Mouse (Mus musculus) heart, embryonic 15.5 days (tissue): ENCODE measurements around the gene Gm5136. TPM values are rescaled to one million over a fixed set of nuclear protein-coding genes. Genes with fewer than 3 reads are reported as not detected.

ENCODE experiments used
- ATAC-seq: fragments of 200-750 bp; cut with Nextera tagmentation; replicated peaks from 2 replicates; pipeline ENCODE4 v1.8.0; 2017; ENCODE audit warnings: low read depth, moderate TSS enrichment; ENCODE audit not compliant: insufficient number of reproducible peaks, insufficient read depth, low FRiP score
- H3K27ac ChIP-seq: fragments of 300-500 bp; sonication (generic); 2 replicates; pipeline ENCODE4 v1.5.1; 2015; ENCODE audit warnings: mild to moderate bottlenecking, inconsistent platforms
- H3K27me3 ChIP-seq: fragments of 300-500 bp; sonication (generic); 2 replicates; pipeline ENCODE4 v1.6.1; 2015; ENCODE audit warnings: inconsistent platforms
- H3K36me3 ChIP-seq: fragments of 300-500 bp; sonication (generic); 2 replicates; pipeline ENCODE4 v1.6.1; 2015; ENCODE audit warnings: mild to moderate bottlenecking, inconsistent platforms
- H3K4me1 ChIP-seq: fragments of 300-500 bp; sonication (generic); replicated peaks from 2 replicates; pipeline ENCODE4 v1.6.1; 2015; ENCODE audit warnings: inconsistent platforms
- H3K4me2 ChIP-seq: fragments of 300-500 bp; sonication (generic); 2 replicates; pipeline ENCODE4 v1.6.1; 2015; ENCODE audit warnings: inconsistent platforms, mild to moderate bottlenecking, moderate library complexity
- H3K4me3 ChIP-seq: fragments of 300-500 bp; sonication (generic); 2 replicates; pipeline ENCODE4 v1.5.1; 2015; ENCODE audit warnings: mild to moderate bottlenecking, inconsistent platforms
- H3K9ac ChIP-seq: fragments of 300-500 bp; sonication (generic); 2 replicates; pipeline ENCODE4 v1.6.1; 2015; ENCODE audit warnings: mild to moderate bottlenecking, inconsistent platforms
- H3K9me3 ChIP-seq: fragments of 300-500 bp; sonication (generic); replicated peaks from 2 replicates; pipeline ENCODE4 v1.6.1; 2016; ENCODE audit warnings: inconsistent platforms
- WGBS: fragments of 180-500 bp; shearing (Covaris S2); methylation state at CpG from one replicate; pipeline ENCODE4 v1.1.7; 2015; ENCODE audit warnings: mixed read lengths; 5-methylcytosine and 5-hydroxymethylcytosine counted together
- polyA plus RNA-seq: library from polyadenylated mRNA; unstranded; fragments of >200 nt; fragmentation: Nextera tagmentation; extraction: Ambion mirVana; gene quantifications from 2 replicates; pipeline ENCODE4 v1.2.1, GENCODE M21; 2015

Gene Gm5136
- polyA plus RNA-seq, result not detected in 2 replicates

GRCm38 (mm10) chr10:108699946-108700345 lies at the start of gene Gm5136:
Gm5136 (minus strand) TSS chr10:108700160.
- ATAC-seq, result no peak
- Histone ChIP-seq H3K27me3 (no peaks in the 10 kb centered on the region), H3K9ac (no peak within 1 kb of the TSS), H3K27ac (no peak within 1 kb of the TSS), H3K4me3 (no peak within 1 kb of the TSS), H3K4me2 (no peak within 1 kb of the TSS), H3K36me3 (no peaks in the 10 kb centered on the region), H3K4me1 (no peaks in the 10 kb centered on the region), H3K9me3 (no peaks in the 10 kb centered on the region)
- 90% methylated on average over 9 of the region's 9 CpGs for WGBS

- H3K36me3 ChIP-seq, result no peaks in the 10 kb centered on the region
- 74% methylated on average over 2 of the region's 2 CpGs for WGBS
- H3K27me3 ChIP-seq, result no peaks in the 10 kb centered on the region
- no peak overlapping the region for H3K9ac ChIP-seq
- no peak for ATAC-seq
- no peak overlapping the region for H3K4me3 ChIP-seq
- no peak overlapping the region for H3K4me2 ChIP-seq
- H3K9me3 ChIP-seq, result no peaks in the 10 kb centered on the region
- H3K4me1 ChIP-seq, result no peaks in the 10 kb centered on the region
- no peak overlapping the region for H3K27ac ChIP-seq
Observed at GRCm38 (mm10) chr10:108743759-108744158, 43.8 kb upstream of the Gm5136 start.

- no peak for ATAC-seq
Observed at GRCm38 (mm10) chr10:108733982-108734381, 34.0 kb upstream of the Gm5136 start.

GRCm38 (mm10) chr10:108728961-108729360 lies 29.0 kb upstream of the Gm5136 start:
- Histone ChIP-seq H3K4me1 (no peaks in the 10 kb centered on the region), H3K9ac (no peak overlapping the region), H3K36me3 (no peaks in the 10 kb centered on the region), H3K9me3 (no peaks in the 10 kb centered on the region), H3K27ac (no peak overlapping the region), H3K27me3 (no peaks in the 10 kb centered on the region), H3K4me3 (no peak overlapping the region), H3K4me2 (no peak overlapping the region)
- 72% methylated on average over 8 of the region's 8 CpGs for WGBS
- no peak for ATAC-seq

More at GRCm38 (mm10) chr10:108733982-108734381, 34.0 kb upstream of the Gm5136 start:
- Histone ChIP-seq H3K9ac (no peak overlapping the region), H3K27ac (no peak overlapping the region), H3K4me3 (no peak overlapping the region), H3K27me3 (no peaks in the 10 kb centered on the region), H3K36me3 (no peaks in the 10 kb centered on the region), H3K4me2 (no peak overlapping the region), H3K9me3 (no peaks in the 10 kb centered on the region), H3K4me1 (no peaks in the 10 kb centered on the region)
- WGBS, result 42% methylated on average over 2 of the region's 2 CpGs

- Histone ChIP-seq H3K4me3 (no peak overlapping the region), H3K36me3 (no peaks in the 10 kb centered on the region), H3K4me1 (no peaks in the 10 kb centered on the region), H3K9me3 (no peaks in the 10 kb centered on the region), H3K27ac (no peak overlapping the region), H3K27me3 (no peaks in the 10 kb centered on the region), H3K9ac (no peak overlapping the region), H3K4me2 (no peak overlapping the region)
- ATAC-seq, result no peak
- 78% methylated on average over 4 of the region's 4 CpGs for WGBS
Observed at GRCm38 (mm10) chr10:108726391-108726790, 26.4 kb upstream of the Gm5136 start.

- Histone ChIP-seq H3K4me1 (no peaks in the 10 kb centered on the region), H3K4me3 (no peak overlapping the region), H3K9ac (no peak overlapping the region), H3K9me3 (no peaks in the 10 kb centered on the region), H3K36me3 (no peaks in the 10 kb centered on the region), H3K27me3 (no peaks in the 10 kb centered on the region), H3K4me2 (no peak overlapping the region), H3K27ac (no peak overlapping the region)
- WGBS, result 76% methylated on average over 3 of the region's 3 CpGs
- no peak for ATAC-seq
Observed at GRCm38 (mm10) chr10:108724878-108725277, 24.9 kb upstream of the Gm5136 start.

- Histone ChIP-seq H3K9ac (no peak overlapping the region), H3K36me3 (no peaks in the 10 kb centered on the region), H3K27me3 (no peaks in the 10 kb centered on the region), H3K4me2 (no peak overlapping the region), H3K4me3 (no peak overlapping the region), H3K4me1 (no peaks in the 10 kb centered on the region), H3K27ac (no peak overlapping the region), H3K9me3 (no peaks in the 10 kb centered on the region)
- no peak for ATAC-seq
- WGBS, result 58% methylated on average over 5 of the region's 5 CpGs
Observed at GRCm38 (mm10) chr10:108710514-108710913, 10.6 kb upstream of the Gm5136 start.

- Histone ChIP-seq H3K4me2 (no peak overlapping the region), H3K4me3 (no peak overlapping the region), H3K4me1 (no peaks in the 10 kb centered on the region), H3K9ac (no peak overlapping the region), H3K27me3 (no peaks in the 10 kb centered on the region), H3K27ac (no peak overlapping the region), H3K36me3 (no peaks in the 10 kb centered on the region), H3K9me3 (no peaks in the 10 kb centered on the region)
- no peak for ATAC-seq
- whole genome bisulfite sequencing, result 91% methylated on average over 3 of the region's 3 CpGs
Observed at GRCm38 (mm10) chr10:108705658-108706057, 5.7 kb upstream of the Gm5136 start.

GRCm38 (mm10) chr10:108701361-108702128 lies 1.6 kb upstream of the Gm5136 start:
- Histone ChIP-seq H3K27me3 (no peaks in the 10 kb centered on the region), H3K36me3 (no peaks in the 10 kb centered on the region), H3K4me1 (no peaks in the 10 kb centered on the region), H3K27ac (no peak overlapping the region), H3K4me2 (no peak overlapping the region), H3K9me3 (no peaks in the 10 kb centered on the region), H3K4me3 (no peak overlapping the region), H3K9ac (no peak overlapping the region)
- no peak for ATAC-seq
- 63% methylated on average over 14 of the region's 14 CpGs for WGBS

- Histone ChIP-seq H3K9ac (no peak overlapping the region), H3K4me1 (no peaks in the 10 kb centered on the region), H3K9me3 (no peaks in the 10 kb centered on the region), H3K4me2 (no peak overlapping the region), H3K27me3 (no peaks in the 10 kb centered on the region), H3K27ac (no peak overlapping the region), H3K36me3 (no peaks in the 10 kb centered on the region), H3K4me3 (no peak overlapping the region)
- WGBS, result 54% methylated on average over 5 of the region's 5 CpGs
- no peak for ATAC-seq
Observed at GRCm38 (mm10) chr10:108697062-108697461, 2.9 kb downstream of the Gm5136 start.

GRCm38 (mm10) chr10:108690954-108691353 lies 9.0 kb downstream of the Gm5136 start:
- Histone ChIP-seq H3K27me3 (no peaks in the 10 kb centered on the region), H3K4me1 (no peaks in the 10 kb centered on the region), H3K36me3 (no peaks in the 10 kb centered on the region), H3K9me3 (no peaks in the 10 kb centered on the region), H3K9ac (no peak overlapping the region), H3K4me2 (no peak overlapping the region), H3K4me3 (no peak overlapping the region), H3K27ac (no peak overlapping the region)
- WGBS, result 74% methylated on average over 9 of the region's 9 CpGs
- no peak for ATAC-seq

- H3K27me3 ChIP-seq, result no peaks in the 10 kb centered on the region
- no peak overlapping the region for H3K4me2 ChIP-seq
- no peak overlapping the region for H3K9ac ChIP-seq
- ATAC-seq, result no peak
- 37% methylated on average over 4 of the region's 4 CpGs for WGBS
- H3K27ac ChIP-seq, result no peak overlapping the region
- H3K9me3 ChIP-seq, result no peaks in the 10 kb centered on the region
- H3K4me1 ChIP-seq, result no peaks in the 10 kb centered on the region
- H3K4me3 ChIP-seq, result no peak overlapping the region
- H3K36me3 ChIP-seq, result no peaks in the 10 kb centered on the region
Observed at GRCm38 (mm10) chr10:108686696-108687095, 13.3 kb downstream of the Gm5136 start.
